Mouse (Mus musculus) neural tube, embryonic 11.5 days (tissue): ENCODE measurements around the gene Rpl18. TPM values are rescaled to one million over a fixed set of nuclear protein-coding genes. Genes with fewer than 3 reads are reported as not detected.

ENCODE experiments used
- ATAC-seq: fragments of 200-750 bp; cut with Nextera tagmentation; 2 replicates; pipeline ENCODE4 v1.8.0; 2017; ENCODE audit warnings: moderate number of reproducible peaks, mild to moderate bottlenecking, moderate TSS enrichment, moderate library complexity; ENCODE audit not compliant: insufficient read depth, low FRiP score, low TSS enrichment
- DNase-seq: peaks from one replicate; pipeline ENCODE4 v3.0.0-alpha.2; 2015; ENCODE audit warnings: low spot score
- H3K27ac ChIP-seq: fragments of 300-500 bp; sonication (generic); 2 replicates; pipeline ENCODE4 v1.5.1; 2014; ENCODE audit warnings: low read depth, mild to moderate bottlenecking, low read length
- H3K27me3 ChIP-seq: fragments of 300-500 bp; sonication (generic); 2 replicates; pipeline ENCODE4 v1.6.1; 2014; ENCODE audit warnings: mild to moderate bottlenecking, low read length, mixed read lengths; ENCODE audit not compliant: control insufficient read depth, insufficient read depth
- H3K36me3 ChIP-seq: fragments of 300-500 bp; sonication (generic); 2 replicates; pipeline ENCODE4 v1.6.1; 2014; ENCODE audit warnings: mild to moderate bottlenecking, low read length, moderate library complexity, mixed read lengths; ENCODE audit not compliant: control insufficient read depth, insufficient read depth
- H3K4me1 ChIP-seq: fragments of 300-500 bp; sonication (generic); 2 replicates; pipeline ENCODE4 v1.6.1; 2014; ENCODE audit warnings: low read length, mixed read lengths; ENCODE audit not compliant: control insufficient read depth, insufficient read depth
- H3K4me2 ChIP-seq: fragments of 300-500 bp; sonication (generic); 2 replicates; pipeline ENCODE4 v1.6.1; 2014; ENCODE audit warnings: low read depth, mild to moderate bottlenecking, moderate library complexity
- H3K4me3 ChIP-seq: fragments of 300-500 bp; sonication (generic); 2 replicates; pipeline ENCODE4 v1.5.1; 2014; ENCODE audit warnings: low read depth, low read length
- H3K9ac ChIP-seq: fragments of 300-500 bp; sonication (generic); 2 replicates; pipeline ENCODE4 v1.6.1; 2014; ENCODE audit warnings: mild to moderate bottlenecking, low read length
- H3K9me3 ChIP-seq: fragments of 300-500 bp; sonication (generic); 2 replicates; pipeline ENCODE4 v1.6.1; 2016; ENCODE audit warnings: low read length; ENCODE audit not compliant: control insufficient read depth
- WGBS: fragments of 180-500 bp; shearing (Covaris S2); extraction: QIAGEN DNeasy Blood & Tissue Kit; methylation state at CpG from one replicate; pipeline ENCODE4 v1.1.7; 2014; 5-methylcytosine and 5-hydroxymethylcytosine counted together
- polyA plus RNA-seq: library from polyadenylated mRNA; unstranded; fragments of >200 nt; fragmentation: Nextera tagmentation; extraction: Ambion mirVana; gene quantifications from 2 replicates; pipeline ENCODE4 v1.2.1, GENCODE M21; 2014

The Rpl18 gene
- polyA plus RNA-seq, 1 experiment from 2014 or later: 929 TPM

- DNase-seq (no peak), ATAC-seq (no peak)
- H3K27ac ChIP-seq: 0 out of 2 replicates have a peak overlapping the region, but pooled peaks have one; percentile 35
Observed at GRCm38 (mm10) chr7:45715741-45716459, 643 bp downstream of the Rpl18 start.

GRCm38 (mm10) chr7:45716460-45716857 is 1.2 kb downstream of the Rpl18 start:
- H3K27me3 ChIP-seq: no peaks in the 10 kb centered on the region
- 95% methylated on average over 3 of the region's 3 CpGs for WGBS
- DNase-seq (no peak), ATAC-seq (no peak)
- no peak overlapping the region for H3K27ac ChIP-seq
- peak overlapping the region; percentile 93 for H3K4me2 ChIP-seq
- peak overlapping the region; percentile 97; the same call in 1 of the 2 replicates for H3K4me3 ChIP-seq
- H3K36me3 ChIP-seq: peaks cover 18% of the 10 kb centered on the region
- H3K4me1 ChIP-seq: peaks cover 33% of the 10 kb centered on the region
- no peaks in the 10 kb centered on the region for H3K9me3 ChIP-seq
- H3K9ac ChIP-seq: no peak overlapping the region

More at GRCm38 (mm10) chr7:45715741-45716459, 643 bp downstream of the Rpl18 start:
- peaks cover 18% of the 10 kb centered on the region for H3K36me3 ChIP-seq
- no peak overlapping the region for H3K9ac ChIP-seq
- 0 out of 2 replicates have a peak overlapping the region, but pooled peaks have one; percentile 16 for H3K4me3 ChIP-seq
- no peaks in the 10 kb centered on the region for H3K9me3 ChIP-seq
- peaks cover 33% of the 10 kb centered on the region for H3K4me1 ChIP-seq
- WGBS: 87% methylated on average over 19 of the region's 19 CpGs
- H3K27me3 ChIP-seq: no peaks in the 10 kb centered on the region
- peak overlapping the region; percentile 93 for H3K4me2 ChIP-seq

- DNase-seq: no peak
Observed at GRCm38 (mm10) chr7:45716952-45717917, 2.0 kb downstream of the Rpl18 start.

GRCm38 (mm10) chr7:45717918-45718297 is 2.7 kb downstream of the Rpl18 start, which contains the start of gene Sphk2:
Sphk2 (minus strand) TSS chr7:45718002.
- H3K9me3 ChIP-seq: no peaks in the 10 kb centered on the region
- H3K36me3 ChIP-seq: peaks cover 23% of the 10 kb centered on the region
- DNase-seq (peak; percentile 99), ATAC-seq (peak; percentile 58; the same call in 1 of the 2 replicates)
- H3K27me3 ChIP-seq: no peaks in the 10 kb centered on the region
- under 1% methylated on average over 41 of the region's 41 CpGs for WGBS
- H3K9ac ChIP-seq: peak within 1 kb of the TSS; percentile 98
- H3K27ac ChIP-seq: peak within 1 kb of the TSS; percentile 88
- H3K4me1 ChIP-seq: peaks cover 33% of the 10 kb centered on the region
- peak within 1 kb of the TSS; percentile 97 for H3K4me3 ChIP-seq
- peak within 1 kb of the TSS; percentile 93 for H3K4me2 ChIP-seq

More at GRCm38 (mm10) chr7:45716952-45717917, 2.0 kb downstream of the Rpl18 start:
- Histone ChIP-seq H3K9me3 (no peaks in the 10 kb centered on the region), H3K4me3 (peak overlapping the region; percentile 97), H3K4me2 (peak overlapping the region; percentile 93), H3K27me3 (no peaks in the 10 kb centered on the region), H3K36me3 (peaks cover 20% of the 10 kb centered on the region), H3K4me1 (peaks cover 33% of the 10 kb centered on the region), H3K9ac (peak overlapping the region; percentile 86), H3K27ac (peak overlapping the region; percentile 88)
- peak; percentile 14; the same call in 1 of the 2 replicates for ATAC-seq
- WGBS: 10% methylated on average over 31 of the region's 31 CpGs

GRCm38 (mm10) chr7:45718331-45718730 is 3.1 kb downstream of the Rpl18 start:
- Histone ChIP-seq H3K27me3 (no peaks in the 10 kb centered on the region), H3K4me2 (peak overlapping the region; percentile 93), H3K9ac (peak overlapping the region; percentile 98), H3K4me1 (peaks cover 33% of the 10 kb centered on the region), H3K4me3 (peak overlapping the region; percentile 97), H3K9me3 (no peaks in the 10 kb centered on the region), H3K27ac (peak overlapping the region; percentile 88), H3K36me3 (peaks cover 20% of the 10 kb centered on the region)
- under 1% methylated on average over 20 of the region's 20 CpGs for WGBS
- no peak for ATAC-seq
- no peak for DNase-seq

GRCm38 (mm10) chr7:45719180-45719579 is 3.9 kb downstream of the Rpl18 start:
- H3K4me2 ChIP-seq: peak overlapping the region; percentile 93
- WGBS: 86% methylated on average over 10 of the region's 10 CpGs
- H3K4me3 ChIP-seq: peak overlapping the region; percentile 97
- peaks cover 23% of the 10 kb centered on the region for H3K36me3 ChIP-seq
- H3K9ac ChIP-seq: peak overlapping the region; percentile 98
- no peak for ATAC-seq
- peaks cover 31% of the 10 kb centered on the region for H3K4me1 ChIP-seq
- no peak overlapping the region for H3K27ac ChIP-seq
- no peaks in the 10 kb centered on the region for H3K27me3 ChIP-seq
- no peak for DNase-seq
- H3K9me3 ChIP-seq: no peaks in the 10 kb centered on the region

GRCm38 (mm10) chr7:45719738-45720412 is 4.6 kb downstream of the Rpl18 start:
- Histone ChIP-seq H3K9ac (no peak overlapping the region), H3K9me3 (no peaks in the 10 kb centered on the region), H3K27ac (no peak overlapping the region; the same call in 1 of the 2 replicates), H3K27me3 (no peaks in the 10 kb centered on the region), H3K4me3 (no peak overlapping the region), H3K36me3 (peaks cover 28% of the 10 kb centered on the region), H3K4me2 (no peak overlapping the region), H3K4me1 (peaks cover 25% of the 10 kb centered on the region)
- ATAC-seq (no peak), DNase-seq (no peak)
- WGBS: 92% methylated on average over 15 of the region's 16 CpGs
